Mouse (Mus musculus) macrophage (primary cell): ENCODE results near the gene Krtap19-5. TPM values are rescaled to one million over a fixed set of nuclear protein-coding genes. Genes with fewer than 3 reads are reported as not detected.

ENCODE experiments used
- H3K27ac ChIP-seq: fragments of 350-480 bp; formaldehyde crosslinking; 2 replicates; pipeline ENCODE4 v1.9.0; 2021
- H3K36me3 ChIP-seq: fragments of 350-480 bp; formaldehyde crosslinking; 2 replicates; pipeline ENCODE4 v1.9.0; 2021; ENCODE audit errors: inconsistent target
- H3K4me3 ChIP-seq: fragments of 350-480 bp; formaldehyde crosslinking; 2 replicates; pipeline ENCODE4 v1.9.0; 2021; ENCODE audit errors: inconsistent target
- H3K79me2 ChIP-seq: fragments of 350-480 bp; formaldehyde crosslinking; 2 replicates; pipeline ENCODE4 v1.9.0; 2021; ENCODE audit errors: inconsistent target
- WGBS: methylation state at CpG from one replicate; pipeline ENCODE4 v1.1.7; 2026; ENCODE audit warnings: inconsistent platforms; ENCODE audit not compliant: missing documents; 5-methylcytosine and 5-hydroxymethylcytosine counted together
- polyA plus RNA-seq: library from polyadenylated mRNA; stranded (reverse); fragments of 250-400 nt; gene quantifications from 3 replicates; pipeline ENCODE4 v1.2.4, GENCODE M21; 2018; ENCODE audit warnings: inconsistent platforms
- total RNA-seq, 78 experiments: library from RNA; depleted of rRNA; stranded (reverse); fragments of 250-400 nt; gene quantifications; 1 replicate in 9 of 78; 2 replicates in 24 of 78; 3 replicates in 43 of 78; 4 replicates in 2 of 78; pipeline ENCODE4 v1.2.4; 2018; ENCODE audit warnings: inconsistent platforms in 56 of 78

The Krtap19-5 gene
- total RNA-seq (2018; cell fraction: chromatin; rRNA removed) = not detected
- total RNA-seq (2018; cell fraction: cytosol; rRNA removed) = not detected
- not detected for total RNA-seq (2018; cell fraction: nucleus; rRNA removed)
- not detected in 3 replicates for polyA plus RNA-seq

- Histone ChIP-seq H3K36me3 (no peaks in the 10 kb centered on the region), H3K4me3 (no peak within 1 kb of the TSS), H3K79me2 (no peaks in the 10 kb centered on the region), H3K27ac (no peak within 1 kb of the TSS)
- 92% methylated on average over 6 of the region's 6 CpGs for WGBS
Measured at GRCm38 (mm10) chr16:88896357-88896756, at the start of gene Krtap19-5. TSS of gene Krtap19-5 (minus strand) at chr16:88896457.

- H3K4me3 ChIP-seq = no peak overlapping the region
- H3K36me3 ChIP-seq = no peaks in the 10 kb centered on the region
- 86% methylated on average over 6 of the region's 6 CpGs for WGBS
- no peak overlapping the region for H3K27ac ChIP-seq
- H3K79me2 ChIP-seq = no peaks in the 10 kb centered on the region
Measured at GRCm38 (mm10) chr16:88941106-88941505, 44.8 kb upstream of the Krtap19-5 start.

- Histone ChIP-seq H3K4me3 (no peak overlapping the region), H3K36me3 (no peaks in the 10 kb centered on the region), H3K27ac (no peak overlapping the region), H3K79me2 (no peaks in the 10 kb centered on the region)
- WGBS = 77% methylated on average over 7 of the region's 7 CpGs
Measured at GRCm38 (mm10) chr16:88938252-88938651, 42.0 kb upstream of the Krtap19-5 start.

GRCm38 (mm10) chr16:88932165-88932564 is 35.9 kb upstream of the Krtap19-5 start, which contains the start of gene Krtap19-9b:
TSS of gene Krtap19-9b (minus strand) at chr16:88932265.
- no peaks in the 10 kb centered on the region for H3K79me2 ChIP-seq
- WGBS = 91% methylated on average over 3 of the region's 3 CpGs
- H3K4me3 ChIP-seq = no peak within 1 kb of the TSS
- no peak within 1 kb of the TSS for H3K27ac ChIP-seq
- H3K36me3 ChIP-seq = no peaks in the 10 kb centered on the region

GRCm38 (mm10) chr16:88886870-88887269 is 9.4 kb downstream of the Krtap19-5 start:
- H3K4me3 ChIP-seq = no peak overlapping the region
- 90% methylated on average over 5 of the region's 6 CpGs for WGBS

GRCm38 (mm10) chr16:88884989-88885388 is 11.3 kb downstream of the Krtap19-5 start, which contains the start of gene Krtap19-4:
TSS of gene Krtap19-4 (minus strand) at chr16:88885089.
- WGBS = 84% methylated on average over 5 of the region's 5 CpGs
- no peak within 1 kb of the TSS for H3K4me3 ChIP-seq
- H3K36me3 ChIP-seq = no peaks in the 10 kb centered on the region
- H3K79me2 ChIP-seq = no peaks in the 10 kb centered on the region
- no peak within 1 kb of the TSS for H3K27ac ChIP-seq

More at GRCm38 (mm10) chr16:88886870-88887269, 9.4 kb downstream of the Krtap19-5 start:
- no peaks in the 10 kb centered on the region for H3K36me3 ChIP-seq
- no peak overlapping the region for H3K27ac ChIP-seq
- H3K79me2 ChIP-seq = no peaks in the 10 kb centered on the region

GRCm38 (mm10) chr16:88877938-88878337 is 18.3 kb downstream of the Krtap19-5 start, which contains the start of gene Krtap19-3:
TSS of gene Krtap19-3 (minus strand) at chr16:88878038.
- H3K4me3 ChIP-seq = no peak within 1 kb of the TSS
- no peaks in the 10 kb centered on the region for H3K79me2 ChIP-seq
- H3K27ac ChIP-seq = no peak within 1 kb of the TSS
- WGBS = 79% methylated on average over 2 of the region's 2 CpGs
- no peaks in the 10 kb centered on the region for H3K36me3 ChIP-seq

- 89% methylated on average over 3 of the region's 3 CpGs for WGBS
- Histone ChIP-seq H3K27ac (no peak within 1 kb of the TSS), H3K79me2 (no peaks in the 10 kb centered on the region), H3K36me3 (no peaks in the 10 kb centered on the region), H3K4me3 (no peak within 1 kb of the TSS)
Measured at GRCm38 (mm10) chr16:88874169-88874568, 22.1 kb downstream of the Krtap19-5 start, which contains the start of gene Krtap19-2. TSS of gene Krtap19-2 (minus strand) at chr16:88874269.

- no peaks in the 10 kb centered on the region for H3K36me3 ChIP-seq
- WGBS = 82% methylated on average over 6 of the region's 6 CpGs
Measured at GRCm38 (mm10) chr16:88869311-88869710, 26.9 kb downstream of the Krtap19-5 start, which contains the start of gene Krtap19-1. TSS of gene Krtap19-1 (minus strand) at chr16:88869411.

GRCm38 (mm10) chr16:88864887-88865407 is 31.3 kb downstream of the Krtap19-5 start:
- no peaks in the 10 kb centered on the region for H3K36me3 ChIP-seq
- WGBS = 94% methylated on average over 4 of the region's 4 CpGs
- H3K27ac ChIP-seq = no peak overlapping the region
- no peaks in the 10 kb centered on the region for H3K79me2 ChIP-seq
- no peak overlapping the region for H3K4me3 ChIP-seq

More at GRCm38 (mm10) chr16:88869311-88869710, 26.9 kb downstream of the Krtap19-5 start, which contains the start of gene Krtap19-1:
- Histone ChIP-seq H3K79me2 (no peaks in the 10 kb centered on the region), H3K27ac (no peak within 1 kb of the TSS), H3K4me3 (no peak within 1 kb of the TSS)

GRCm38 (mm10) chr16:88851450-88851849 is 44.8 kb downstream of the Krtap19-5 start:
- H3K79me2 ChIP-seq = no peaks in the 10 kb centered on the region
- H3K4me3 ChIP-seq = no peak overlapping the region
- no peaks in the 10 kb centered on the region for H3K36me3 ChIP-seq
- WGBS = 12% methylated on average over 5 of the region's 5 CpGs
- no peak overlapping the region for H3K27ac ChIP-seq

GRCm38 (mm10) chr16:88848558-88848957 is 47.7 kb downstream of the Krtap19-5 start:
- Histone ChIP-seq H3K4me3 (no peak overlapping the region), H3K27ac (no peak overlapping the region), H3K36me3 (no peaks in the 10 kb centered on the region), H3K79me2 (no peaks in the 10 kb centered on the region)
- WGBS = 89% methylated on average over 4 of the region's 4 CpGs

- Histone ChIP-seq H3K4me3 (no peak overlapping the region), H3K27ac (no peak overlapping the region), H3K36me3 (no peaks in the 10 kb centered on the region), H3K79me2 (no peaks in the 10 kb centered on the region)
- 100% methylated on average over 1 of the region's 1 CpGs for WGBS
Measured at GRCm38 (mm10) chr16:88847363-88847762, 48.9 kb downstream of the Krtap19-5 start.
